Mouse (Mus musculus): ENCODE measurements around the gene Dnajb12.

- no peak for TF ChIP-seq CTCF (IDR thresholded peaks at IDR 0.05; ENCODE audit: low read depth, low read length)
- TF ChIP-seq GATA1 (IDR thresholded peaks at IDR 0.05; ENCODE audit: borderline replicate concordance, low read length): no peak
- no peak for TF ChIP-seq TAL1 (conservative IDR thresholded peaks at IDR 0.05; ENCODE audit: low read depth, low read length)
- no peak for TF ChIP-seq POLR2AphosphoS5 (IDR thresholded peaks at IDR 0.05; ENCODE audit: insufficient replicate concordance, low read depth, low read length)
Observed at GRCm38 (mm10) chr10:59911561-59912198, 32.3 kb downstream of the Dnajb12 start.
